Comparison of ENCODE assay signal across 8 mouse cellular contexts in the genomic region with DNA sequence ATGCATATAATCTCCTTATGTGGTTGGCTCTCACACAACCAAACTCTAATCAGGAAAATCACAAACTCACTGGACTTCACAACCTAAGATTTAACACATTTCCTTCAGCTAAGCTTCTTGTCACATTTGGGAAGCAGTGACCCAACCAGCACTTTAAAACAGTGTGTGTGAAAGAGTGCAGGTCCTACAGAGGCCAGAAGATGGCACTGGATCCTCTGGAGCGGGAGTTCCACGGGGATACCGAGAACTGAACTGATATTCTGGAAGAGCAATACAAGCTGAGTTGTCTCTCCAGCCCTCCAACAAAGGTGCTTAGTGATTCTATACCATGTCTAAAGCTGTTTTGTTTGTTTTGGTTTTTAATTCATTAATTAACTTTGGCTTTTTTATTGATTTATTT. TPM values are rescaled to one million over a fixed set of nuclear protein-coding genes. Genes with fewer than 3 reads are reported as not detected.
DNase-seq lines count a peak whose midpoint lies in the region; ATAC-seq lines count a peak whose summit lies in the region.

No protein-coding gene starts in this region.

- peak; percentile 22 to 39 for DNase-seq in adrenal gland, postnatal 36 days
- DNase-seq in adrenal gland, postnatal 25 days = no peak
- DNase-seq in left cerebral cortex, postnatal 4 days = peak; percentile 27
- DNase-seq in left cerebral cortex, postnatal 36 days (ENCODE audit: low spot score in 2 of 2) = no peak
- DNase-seq in cerebellum, adult 9-10 months = peak; percentile 45
- DNase-seq in urinary bladder, postnatal 36 days (ENCODE audit: low spot score in 2 of 2) = no peak
- DNase-seq in spleen, postnatal 4 days (ENCODE audit: low spot score in 2 of 2) = no peak

- intact Hi-C loops in left cerebral cortex, postnatal 4 days (cut with DNase I) = no loop called here
- intact Hi-C loops in left cerebral cortex, postnatal 36 days (cut with DNase I) = no loop called here

- ATAC-seq in megakaryocyte-erythroid progenitor cell, adult 5-6 weeks (replicated peaks; ENCODE audit: low FRiP score, low TSS enrichment, poor library complexity, severe bottlenecking) = 0 out of 2 replicates have a peak, but pooled peaks have one; percentile 63

RNA-seq across cellular contexts. Expression of gene Fastkd5, which starts 16.7 kb away (rescaled TPM):
- 10 to 100 TPM; 11.4 to 12.9 TPM for total RNA-seq in adrenal gland, postnatal 36 days (2021)
- total RNA-seq in adrenal gland, postnatal 25 days (2021) = 8.9 and 14.0 TPM in 2 replicates
- 1 to 10 TPM; 7.8 to 9.7 TPM for total RNA-seq in left cerebral cortex, postnatal 4 days (2021)
- 1 to 10 TPM; 7.7 to 8.9 TPM for total RNA-seq in left cerebral cortex, postnatal 36 days (2021)
- total RNA-seq in megakaryocyte-erythroid progenitor cell, adult 5-6 weeks (2014; fragmentation: Nextera tagmentation) = 18.1 and 19.7 TPM in 2 replicates
- total RNA-seq in megakaryocyte-erythroid progenitor cell, adult 5-6 weeks (2017) = 30.6 and 38.4 TPM in 2 replicates

RNA-seq across cellular contexts. Expression of gene Ubox5, which starts 16.7 kb away (rescaled TPM):
- 1 to 10 TPM; 6.3 to 6.9 TPM for total RNA-seq in adrenal gland, postnatal 36 days (2021)
- 7.5 and 7.9 TPM in 2 replicates for total RNA-seq in adrenal gland, postnatal 25 days (2021)
- 1 to 10 TPM; 8.8 to 9.1 TPM for total RNA-seq in left cerebral cortex, postnatal 4 days (2021)
- total RNA-seq in left cerebral cortex, postnatal 36 days (2021) = 10 to 100 TPM in 1 of 2 experiments, 1 to 10 TPM in 1; 9.7 to 11.3 TPM
- 9.1 and 15.6 TPM in 2 replicates for total RNA-seq in megakaryocyte-erythroid progenitor cell, adult 5-6 weeks (2014; fragmentation: Nextera tagmentation)
- 8.3 and 8.5 TPM in 2 replicates for total RNA-seq in megakaryocyte-erythroid progenitor cell, adult 5-6 weeks (2017)

RNA-seq across cellular contexts. Expression of gene Lzts3, which starts 29.5 kb away (rescaled TPM):
- 10 to 100 TPM; 13.2 to 14.8 TPM for total RNA-seq in adrenal gland, postnatal 36 days (2021)
- 16.8 and 19.5 TPM in 2 replicates for total RNA-seq in adrenal gland, postnatal 25 days (2021)
- total RNA-seq in left cerebral cortex, postnatal 4 days (2021) = 10 to 100 TPM; 29.0 to 34.9 TPM
- total RNA-seq in left cerebral cortex, postnatal 36 days (2021) = 100 to 1,000 TPM; 183 to 206 TPM
- total RNA-seq in megakaryocyte-erythroid progenitor cell, adult 5-6 weeks (2014; fragmentation: Nextera tagmentation) = 0.79 and 1.2 TPM in 2 replicates
- 0.08 TPM in 1 of 2 replicates, not detected in the other for total RNA-seq in megakaryocyte-erythroid progenitor cell, adult 5-6 weeks (2017)

RNA-seq across cellular contexts. Expression of gene Avp, which starts 30.7 kb away (rescaled TPM):
- total RNA-seq in adrenal gland, postnatal 36 days (2021) = not detected
- total RNA-seq in adrenal gland, postnatal 25 days (2021) = not detected in 2 replicates
- 10 to 100 TPM in 1 of 2 experiments, 1 to 10 TPM in 1; 2.1 to 21.1 TPM for total RNA-seq in left cerebral cortex, postnatal 4 days (2021)
- total RNA-seq in left cerebral cortex, postnatal 36 days (2021) = 10 to 100 TPM in 1 of 2 experiments, 1 to 10 TPM in 1; 2.9 to 17.5 TPM
- not detected in 2 replicates for total RNA-seq in megakaryocyte-erythroid progenitor cell, adult 5-6 weeks (2014; fragmentation: Nextera tagmentation)
- not detected in 2 replicates for total RNA-seq in megakaryocyte-erythroid progenitor cell, adult 5-6 weeks (2017)

RNA-seq across cellular contexts. Expression of gene Oxt, which starts 37.1 kb away (rescaled TPM):
- not detected for total RNA-seq in adrenal gland, postnatal 36 days (2021)
- not detected in 2 replicates for total RNA-seq in adrenal gland, postnatal 25 days (2021)
- 1 to 10 TPM in 1 of 2 experiments, under 1 TPM in 1; 0.88 to 1.0 TPM for total RNA-seq in left cerebral cortex, postnatal 4 days (2021)
- total RNA-seq in left cerebral cortex, postnatal 36 days (2021) = 1 to 10 TPM in 1 of 2 experiments, not detected in 1; 1.7 TPM
- total RNA-seq in megakaryocyte-erythroid progenitor cell, adult 5-6 weeks (2014; fragmentation: Nextera tagmentation) = not detected in 2 replicates
- total RNA-seq in megakaryocyte-erythroid progenitor cell, adult 5-6 weeks (2017) = not detected in 2 replicates

Comparison
In these comparisons a context has a peak if more than half of its experiments do, and no peak if none do; other contexts are left out.
1. DNase-seq: peak in adrenal gland, postnatal 36 days (2 of 2), left cerebral cortex, postnatal 4 days (single experiment) and cerebellum, adult 9-10 months (single experiment); none in adrenal gland, postnatal 25 days (single experiment), left cerebral cortex, postnatal 36 days (0 of 2), urinary bladder, postnatal 36 days (0 of 2) and spleen, postnatal 4 days (0 of 2).